Mouse (Mus musculus) limb, embryonic 11.5 days (tissue): ENCODE data around the gene Nebl. TPM values are rescaled to one million over a fixed set of nuclear protein-coding genes. Genes with fewer than 3 reads are reported as not detected.

Source experiments
- ATAC-seq: fragments of 200-750 bp; cut with Nextera tagmentation; 2 replicates; pipeline ENCODE4 v1.8.0; 2017; ENCODE audit warnings: low read depth; ENCODE audit not compliant: insufficient number of reproducible peaks, low FRiP score, low TSS enrichment
- DNase-seq: peaks from one replicate; pipeline ENCODE4 v3.0.0-alpha.2; 2015; ENCODE audit warnings: low spot score
- H3K27ac ChIP-seq: fragments of 300-500 bp; sonication (generic); replicated peaks from 2 replicates; pipeline ENCODE4 v1.5.1; 2014; ENCODE audit warnings: low read depth, mild to moderate bottlenecking, low read length
- H3K27me3 ChIP-seq: fragments of 300-500 bp; sonication (generic); 2 replicates; pipeline ENCODE4 v1.6.1; 2014; ENCODE audit warnings: mild to moderate bottlenecking, low read length, mixed read lengths; ENCODE audit not compliant: control insufficient read depth, insufficient read depth
- H3K36me3 ChIP-seq: fragments of 300-500 bp; sonication (generic); 2 replicates; pipeline ENCODE4 v1.6.1; 2014; ENCODE audit warnings: mild to moderate bottlenecking, low read length, moderate library complexity, mixed read lengths; ENCODE audit not compliant: control insufficient read depth, insufficient read depth
- H3K4me1 ChIP-seq: fragments of 300-500 bp; sonication (generic); 2 replicates; pipeline ENCODE4 v1.6.1; 2014; ENCODE audit warnings: low read length, mixed read lengths; ENCODE audit not compliant: control insufficient read depth, insufficient read depth
- H3K4me2 ChIP-seq: fragments of 300-500 bp; sonication (generic); 2 replicates; pipeline ENCODE4 v1.6.1; 2014; ENCODE audit warnings: low read depth, mild to moderate bottlenecking, moderate library complexity; ENCODE audit not compliant: severe bottlenecking
- H3K4me3 ChIP-seq: fragments of 300-500 bp; sonication (generic); 2 replicates; pipeline ENCODE4 v1.5.1; 2014; ENCODE audit warnings: low read depth, low read length
- H3K9ac ChIP-seq: fragments of 300-500 bp; sonication (generic); 2 replicates; pipeline ENCODE4 v1.6.1; 2014; ENCODE audit warnings: mild to moderate bottlenecking, low read length
- H3K9me3 ChIP-seq: fragments of 300-500 bp; sonication (generic); 2 replicates; pipeline ENCODE4 v1.6.1; 2016; ENCODE audit warnings: low read length; ENCODE audit not compliant: control insufficient read depth
- WGBS: fragments of 180-500 bp; shearing (Covaris S2); extraction: QIAGEN DNeasy Blood & Tissue Kit; methylation state at CpG from one replicate; pipeline ENCODE4 v1.1.7; 2014; 5-methylcytosine and 5-hydroxymethylcytosine counted together
- polyA plus RNA-seq: library from polyadenylated mRNA; unstranded; fragments of >200 nt; fragmentation: Nextera tagmentation; extraction: Ambion mirVana; gene quantifications from 2 replicates; pipeline ENCODE4 v1.2.1, GENCODE M21; 2014

The Nebl gene
- polyA plus RNA-seq, 1 experiment from 2014 or later, result 4.8 TPM

DNA sequence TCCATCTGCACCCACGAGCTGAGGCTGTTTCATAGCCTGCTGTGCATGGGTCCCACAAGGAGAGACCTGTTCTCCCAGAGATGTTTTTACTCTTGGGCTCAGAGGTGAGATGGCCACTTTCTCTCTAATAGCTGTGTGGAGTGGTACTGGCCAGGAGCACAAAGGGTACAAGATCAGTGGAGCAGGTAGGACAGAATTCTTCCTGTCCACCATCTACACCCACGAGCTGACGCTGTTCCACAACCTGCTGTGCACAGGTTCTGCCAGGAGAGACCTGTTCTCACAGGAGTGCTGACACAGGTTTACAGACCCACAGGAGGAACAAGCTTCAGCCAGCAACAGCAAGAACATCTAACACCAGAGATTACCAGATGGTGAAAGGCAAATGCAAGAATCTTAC, 155.6 kb downstream of the Nebl start:
- Histone ChIP-seq H3K27me3 (no peaks in the 10 kb centered on the region), H3K4me3 (no peak overlapping the region), H3K9me3 (no peaks in the 10 kb centered on the region), H3K4me1 (no peaks in the 10 kb centered on the region), H3K27ac (no peak overlapping the region), H3K4me2 (no peak overlapping the region), H3K9ac (no peak overlapping the region), H3K36me3 (no peaks in the 10 kb centered on the region)
- DNase-seq (no peak), ATAC-seq (no peak)
- 76% methylated on average over 3 of the region's 3 CpGs for WGBS

DNA sequence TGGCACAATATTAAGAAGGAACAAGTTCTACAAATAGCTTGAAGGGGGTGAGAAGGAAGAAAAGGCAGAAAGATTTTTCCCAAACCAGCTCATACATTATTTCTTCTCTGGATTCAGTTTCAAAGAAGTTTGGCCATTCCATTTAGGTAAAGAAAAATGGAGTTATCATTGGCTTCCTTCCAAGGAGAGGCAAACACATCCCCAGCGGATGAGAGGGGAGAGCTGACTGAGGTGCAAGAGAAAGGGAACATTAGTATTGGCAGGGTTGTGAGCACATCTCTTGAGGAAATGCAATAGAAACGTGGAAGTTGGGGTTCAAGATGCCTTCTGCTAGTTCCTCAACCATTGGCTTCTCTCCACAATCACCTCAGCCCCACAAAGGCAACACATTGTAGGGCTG, 159.5 kb downstream of the Nebl start:
- Histone ChIP-seq H3K27ac (no peak overlapping the region), H3K27me3 (no peaks in the 10 kb centered on the region), H3K4me3 (no peak overlapping the region), H3K9me3 (no peaks in the 10 kb centered on the region), H3K36me3 (no peaks in the 10 kb centered on the region), H3K9ac (no peak overlapping the region), H3K4me1 (no peaks in the 10 kb centered on the region), H3K4me2 (no peak overlapping the region)
- no peak for ATAC-seq
- WGBS, result 84% methylated on average over 2 of the region's 2 CpGs
- DNase-seq, result no peak

DNA sequence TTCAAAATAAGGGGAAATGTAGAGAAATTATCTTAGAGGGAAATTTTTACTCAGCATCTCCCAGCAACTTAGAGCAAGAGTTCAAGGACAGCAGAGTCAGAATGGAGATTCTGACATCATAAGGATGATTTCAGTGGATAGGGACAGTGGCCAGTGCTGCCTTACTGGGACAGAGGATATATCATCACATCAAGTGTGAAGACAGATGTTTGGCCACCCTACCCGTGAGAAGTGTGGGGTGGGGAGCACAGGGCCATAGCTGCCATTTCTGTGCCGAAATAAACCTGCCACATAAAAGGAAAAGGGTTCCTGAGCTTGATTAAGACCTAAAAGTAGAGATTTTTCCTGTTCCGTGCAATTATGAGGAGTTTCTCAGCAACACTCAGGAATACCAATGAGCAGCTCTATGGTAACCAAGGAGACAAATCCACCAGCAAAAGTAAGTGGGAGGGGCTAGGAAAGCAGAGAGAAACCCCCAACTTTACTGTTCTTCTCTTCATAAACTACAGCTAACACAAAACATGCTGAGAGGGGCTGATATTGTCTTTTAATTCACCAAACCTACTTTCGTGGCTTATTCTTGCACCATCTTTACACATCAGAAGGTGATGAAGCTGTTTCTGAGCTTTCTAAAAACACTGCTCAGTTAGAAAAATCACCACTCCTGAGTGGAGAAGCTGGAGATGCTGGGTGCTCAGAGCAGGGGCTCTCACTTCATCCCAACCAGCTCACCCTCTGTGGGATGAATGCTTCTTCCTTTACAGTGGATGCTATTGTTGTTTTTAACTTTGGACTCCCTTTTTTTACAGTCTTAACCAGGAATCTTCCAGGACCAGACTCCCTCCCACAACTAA, 172.1 kb downstream of the Nebl start:
- Histone ChIP-seq H3K4me1 (no peaks in the 10 kb centered on the region), H3K4me3 (no peak overlapping the region), H3K27ac (no peak overlapping the region), H3K4me2 (no peak overlapping the region), H3K36me3 (no peaks in the 10 kb centered on the region), H3K9ac (no peak overlapping the region), H3K9me3 (no peaks in the 10 kb centered on the region), H3K27me3 (no peaks in the 10 kb centered on the region)
- DNase-seq (no peak), ATAC-seq (no peak)
- WGBS, result 65% methylated on average over 4 of the region's 4 CpGs

DNA sequence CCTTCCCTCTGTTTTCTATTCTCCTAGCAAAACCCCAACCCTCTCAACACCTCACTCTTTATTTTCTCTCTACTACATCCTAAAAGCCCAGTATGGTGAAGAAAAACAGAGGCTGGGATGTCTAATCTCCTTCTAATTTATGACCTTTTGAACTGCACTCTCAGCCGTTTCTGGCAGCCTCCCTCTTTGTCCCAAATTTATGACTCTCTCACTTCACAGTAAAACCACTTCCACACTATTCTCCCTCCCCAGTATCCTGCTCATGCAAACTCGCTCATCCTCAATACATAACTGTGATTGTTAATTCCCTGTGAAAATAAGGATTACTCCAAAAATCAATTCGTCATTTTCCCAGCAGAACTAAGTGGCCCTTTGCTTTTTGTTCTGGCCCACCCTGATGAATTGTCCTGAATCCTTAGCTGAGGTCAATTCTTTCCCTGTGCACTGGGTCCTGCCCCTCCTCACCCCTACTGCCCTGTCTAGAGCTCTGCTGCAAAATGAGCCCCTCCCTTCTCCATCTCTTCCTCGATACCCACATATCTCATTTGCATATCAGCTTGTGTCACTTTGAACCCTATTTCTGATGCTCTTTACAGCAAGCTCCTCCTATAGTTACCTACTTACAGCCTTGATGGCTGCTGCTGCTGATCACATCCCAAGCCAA, 181.2 kb downstream of the Nebl start:
- 22% methylated on average over 4 of the region's 4 CpGs for WGBS

DNA sequence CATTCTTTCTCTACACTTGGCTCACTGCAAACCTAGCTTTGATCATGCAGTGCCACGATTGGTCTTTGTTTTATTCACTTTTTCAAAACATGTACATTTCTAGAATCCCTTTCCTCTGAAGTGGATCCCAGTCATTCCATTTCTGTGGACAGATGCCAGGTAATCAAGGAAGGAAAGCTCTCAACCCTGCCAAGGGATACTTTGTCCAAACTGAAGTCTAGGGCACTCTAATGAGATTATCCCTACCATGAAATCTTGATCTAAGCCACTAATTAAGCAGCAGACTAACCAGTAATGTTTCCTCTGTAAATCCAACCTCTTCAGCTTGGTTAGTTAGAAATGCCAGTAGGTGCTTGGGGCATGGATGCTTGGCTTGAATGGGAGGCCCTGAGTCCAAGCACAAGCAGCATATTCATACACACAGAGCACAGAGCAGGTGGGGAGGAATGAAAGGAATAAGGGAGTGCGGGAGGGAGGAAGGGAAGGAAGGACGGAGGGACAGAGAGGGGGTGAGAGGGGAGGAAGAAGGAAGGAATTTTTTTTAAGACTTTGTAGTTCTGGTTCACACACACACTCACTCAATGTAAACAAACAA, 184.8 kb downstream of the Nebl start:
- ATAC-seq, result no peak
- Histone ChIP-seq H3K9ac (no peak overlapping the region), H3K27ac (no peak overlapping the region), H3K9me3 (no peaks in the 10 kb centered on the region), H3K4me1 (no peaks in the 10 kb centered on the region), H3K4me3 (no peak overlapping the region), H3K36me3 (no peaks in the 10 kb centered on the region), H3K27me3 (no peaks in the 10 kb centered on the region), H3K4me2 (no peak overlapping the region)
- no peak for DNase-seq
- WGBS, result 91% methylated on average over 3 of the region's 3 CpGs

More for the DNA sequence above, 181.2 kb downstream of the Nebl start:
- no peaks in the 10 kb centered on the region for H3K36me3 ChIP-seq
- H3K9ac ChIP-seq, result no peak overlapping the region
- no peaks in the 10 kb centered on the region for H3K27me3 ChIP-seq
- no peak for ATAC-seq
- H3K4me2 ChIP-seq, result no peak overlapping the region
- H3K4me1 ChIP-seq, result no peaks in the 10 kb centered on the region
- no peak for DNase-seq
- no peaks in the 10 kb centered on the region for H3K9me3 ChIP-seq
- no peak overlapping the region for H3K27ac ChIP-seq
- H3K4me3 ChIP-seq, result no peak overlapping the region

DNA sequence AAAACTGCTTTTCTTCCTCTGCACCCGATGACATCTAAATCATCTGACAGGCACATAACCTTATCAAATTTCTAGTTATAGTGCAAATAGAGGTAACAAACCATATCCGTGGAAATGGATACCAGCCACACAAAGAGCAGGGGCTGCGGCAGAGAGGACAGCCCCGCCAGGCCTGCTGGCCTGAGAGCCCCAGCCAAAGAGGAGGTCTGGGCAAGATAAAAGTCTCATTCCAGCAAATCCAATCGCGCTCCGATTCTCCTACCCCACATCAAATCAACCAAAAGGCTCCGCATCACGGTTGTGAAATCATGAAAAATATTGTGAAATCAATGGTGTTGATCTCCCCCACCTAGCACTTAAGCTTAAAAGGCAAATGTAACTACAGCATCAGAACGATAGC, 191.5 kb downstream of the Nebl start:
- ATAC-seq, result no peak
- WGBS, result 87% methylated on average over 10 of the region's 10 CpGs
- no peaks in the 10 kb centered on the region for H3K9me3 ChIP-seq
- no peak overlapping the region for H3K4me2 ChIP-seq
- DNase-seq, result no peak
- no peaks in the 10 kb centered on the region for H3K36me3 ChIP-seq
- no peaks in the 10 kb centered on the region for H3K4me1 ChIP-seq
- H3K4me3 ChIP-seq, result no peak overlapping the region
- no peaks in the 10 kb centered on the region for H3K27me3 ChIP-seq
- H3K27ac ChIP-seq, result no peak overlapping the region
- H3K9ac ChIP-seq, result no peak overlapping the region

DNA sequence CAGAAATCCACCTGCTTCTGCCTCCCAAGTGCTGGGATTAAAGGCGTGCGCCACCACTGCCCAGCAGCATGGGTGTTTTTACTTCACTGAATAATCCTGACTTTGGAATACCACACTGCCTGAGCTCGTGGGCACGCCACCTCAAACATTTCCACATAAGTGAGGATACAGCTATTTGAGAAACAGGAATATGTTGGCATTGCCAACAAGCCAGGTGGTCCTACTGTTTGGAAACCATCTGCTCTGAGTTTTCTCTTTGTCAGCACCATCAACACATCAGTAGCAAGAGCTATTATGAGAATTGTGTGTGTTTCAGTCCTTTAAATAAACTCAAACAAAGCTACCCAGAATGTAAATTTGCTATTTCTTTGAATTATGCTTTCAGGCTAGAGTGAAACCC, 192.8 kb downstream of the Nebl start:
- ATAC-seq (no peak), DNase-seq (no peak)
- no peak overlapping the region for H3K4me3 ChIP-seq
- H3K4me2 ChIP-seq, result no peak overlapping the region
- no peaks in the 10 kb centered on the region for H3K27me3 ChIP-seq
- no peak overlapping the region for H3K27ac ChIP-seq
- no peaks in the 10 kb centered on the region for H3K4me1 ChIP-seq
- 93% methylated on average over 4 of the region's 4 CpGs for WGBS
- H3K9ac ChIP-seq, result no peak overlapping the region
- no peaks in the 10 kb centered on the region for H3K36me3 ChIP-seq
- no peaks in the 10 kb centered on the region for H3K9me3 ChIP-seq

DNA sequence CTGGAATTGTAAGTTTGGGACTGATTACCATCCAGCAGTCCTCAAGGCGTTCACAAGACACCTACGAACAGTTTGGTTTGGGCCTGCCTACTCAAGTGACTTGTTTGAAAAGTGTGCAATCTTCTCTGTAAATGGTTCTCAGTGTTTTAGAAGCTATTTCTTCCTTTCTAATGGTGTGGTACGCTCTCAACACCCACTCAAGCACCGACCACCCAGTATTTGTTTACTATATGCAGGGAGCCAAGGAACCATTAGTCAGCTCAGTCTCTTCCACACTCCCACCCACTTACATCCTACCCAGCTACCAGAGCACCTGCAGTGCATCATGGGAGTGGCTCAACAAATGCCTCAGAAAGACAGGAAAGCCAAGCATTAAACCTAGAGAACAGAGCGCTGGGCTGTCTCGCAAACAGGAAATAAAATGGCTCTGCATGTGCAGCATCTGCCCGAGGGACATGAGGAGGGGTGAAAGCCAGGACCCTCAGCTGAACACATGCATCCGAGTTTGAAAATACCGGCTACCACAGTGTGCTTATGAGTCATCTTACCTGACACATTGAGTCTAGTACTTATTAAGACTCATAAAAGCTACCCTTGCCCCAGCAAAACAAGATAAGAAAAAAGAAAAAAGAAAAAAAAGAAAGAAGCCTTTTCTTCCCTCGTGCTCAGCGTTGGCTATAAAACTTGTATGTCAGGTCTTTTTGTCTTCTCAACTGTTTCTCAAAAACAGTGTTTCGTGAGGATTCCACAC, 199.7 kb downstream of the Nebl start:
- no peak for ATAC-seq

More for the DNA sequence above, 199.7 kb downstream of the Nebl start:
- H3K36me3 ChIP-seq, result no peaks in the 10 kb centered on the region
- H3K4me1 ChIP-seq, result no peaks in the 10 kb centered on the region
- H3K27me3 ChIP-seq, result no peaks in the 10 kb centered on the region
- H3K4me2 ChIP-seq, result no peak overlapping the region
- WGBS, result 87% methylated on average over 12 of the region's 12 CpGs
- H3K4me3 ChIP-seq, result no peak overlapping the region
- no peak for DNase-seq
- no peak overlapping the region for H3K27ac ChIP-seq
- no peak overlapping the region for H3K9ac ChIP-seq
- H3K9me3 ChIP-seq, result no peaks in the 10 kb centered on the region
